In genomic region chr15:36857622-36858021, GRCm38 (mm10) we compare ENCODE assay signal across 19 mouse cellular contexts.
DNase-seq lines count a peak whose midpoint lies in the region; ATAC-seq and TF ChIP-seq lines count a peak whose summit lies in the region.
"Had no signal": no experiment of that assay in that cellular context is flagged by ENCODE, and none has a peak within 500 bp of the region (broad histone marks: within the 10 kb centered on the region; RNA-seq: fewer than 3 reads in every experiment).

No protein-coding gene starts in this region.

- H3K9ac ChIP-seq in kidney, postnatal 0 days (ENCODE audit: low read depth, low read length): no peak overlapping the region
- no peak overlapping the region for H3K9ac ChIP-seq in midbrain, postnatal 0 days (replicated peaks; ENCODE audit: low read length, poor library complexity, severe bottlenecking)
- no peak overlapping the region for H3K9ac ChIP-seq in midbrain, embryonic 15.5 days
- H3K9ac ChIP-seq: forebrain, embryonic 13.5 days; heart, embryonic 13.5 days; midbrain, embryonic 13.5 days had no signal

- no peak overlapping the region for H3K4me2 ChIP-seq in kidney, postnatal 0 days (ENCODE audit: low read length)
- H3K4me2 ChIP-seq in midbrain, postnatal 0 days (ENCODE audit: low read depth, low read length, poor library complexity, severe bottlenecking): no peak overlapping the region
- no peak overlapping the region for H3K4me2 ChIP-seq in midbrain, embryonic 15.5 days
- H3K4me2 ChIP-seq: forebrain, embryonic 13.5 days; heart, embryonic 13.5 days; midbrain, embryonic 13.5 days had no signal

- DNase-seq in kidney, postnatal 0 days (ENCODE audit: low spot score): no peak
- no peak for DNase-seq in kidney, adult 9 months
- no peak for DNase-seq in midbrain, postnatal 0 days (ENCODE audit: low spot score)
- DNase-seq in splenic B cell, adult 2 months (ENCODE audit: low read depth, low spot score): peak; percentile 26
- DNase-seq in left cerebral cortex, postnatal 14 days (ENCODE audit: low spot score in 2 of 2): no peak
- no peak for DNase-seq in ovary, postnatal 10 days (ENCODE audit: low spot score)
- DNase-seq: adrenal gland, postnatal 10 days; cerebellum, adult 11 months; cerebellum, postnatal 25 days; gastrocnemius, postnatal 14 days; heart, postnatal 4 days; liver; thymus, postnatal 14 days had no signal

- H3K4me1 ChIP-seq in kidney, postnatal 0 days (replicated peaks; ENCODE audit: insufficient read depth, low read length): 0 out of 2 replicates have a peak, but pooled peaks cover 10% of the 10 kb centered on the region
- peaks cover 2% of the 10 kb centered on the region; the same call in 1 of the 2 replicates for H3K4me1 ChIP-seq in midbrain, postnatal 0 days (ENCODE audit: insufficient read depth, low read length)
- no peaks in the 10 kb centered on the region for H3K4me1 ChIP-seq in midbrain, embryonic 15.5 days
- H3K4me1 ChIP-seq: midbrain, embryonic 13.5 days had no signal

- H3K27ac ChIP-seq in kidney, postnatal 0 days: no peak overlapping the region
- no peak overlapping the region for H3K27ac ChIP-seq in midbrain, postnatal 0 days (ENCODE audit: low read depth, low read length)
- H3K27ac ChIP-seq in midbrain, embryonic 15.5 days: no peak overlapping the region
- H3K27ac ChIP-seq: embryonic facial prominence, embryonic 10.5 days; forebrain, embryonic 13.5 days; midbrain, embryonic 13.5 days had no signal

- no peaks in the 10 kb centered on the region for H3K9me3 ChIP-seq in kidney, postnatal 0 days (replicated peaks; ENCODE audit: low read length)
- H3K9me3 ChIP-seq in midbrain, postnatal 0 days (ENCODE audit: low read length): no peaks in the 10 kb centered on the region
- no peaks in the 10 kb centered on the region for H3K9me3 ChIP-seq in midbrain, embryonic 15.5 days
- H3K9me3 ChIP-seq: forebrain, embryonic 13.5 days; midbrain, embryonic 13.5 days had no signal

- no peak for ATAC-seq in kidney, postnatal 0 days (replicated peaks; ENCODE audit: low FRiP score, low read depth)
- no peak for ATAC-seq in midbrain, postnatal 0 days (ENCODE audit: low FRiP score)
- ATAC-seq in midbrain, embryonic 15.5 days (replicated peaks): no peak
- ATAC-seq in common myeloid progenitor, adult 5-6 weeks (replicated peaks; ENCODE audit: low read depth, poor library complexity, severe bottlenecking): peak; percentile 83
- ATAC-seq: forebrain, embryonic 13.5 days; midbrain, embryonic 13.5 days had no signal

- no peak overlapping the region for H3K4me3 ChIP-seq in kidney, postnatal 0 days (replicated peaks; ENCODE audit: low read depth, low read length)
- no peak overlapping the region for H3K4me3 ChIP-seq in midbrain, postnatal 0 days (ENCODE audit: low read depth, low read length)
- no peak overlapping the region for H3K4me3 ChIP-seq in midbrain, embryonic 15.5 days
- H3K4me3 ChIP-seq: embryonic facial prominence, embryonic 10.5 days; forebrain, embryonic 13.5 days; heart, embryonic 13.5 days; midbrain, embryonic 13.5 days had no signal

- H3K36me3 ChIP-seq in kidney, postnatal 0 days (ENCODE audit: insufficient read depth, low read length): no peaks in the 10 kb centered on the region
- H3K36me3 ChIP-seq in midbrain, postnatal 0 days (ENCODE audit: insufficient read depth, low read length): no peaks in the 10 kb centered on the region
- no peaks in the 10 kb centered on the region for H3K36me3 ChIP-seq in midbrain, embryonic 15.5 days (replicated peaks)
- H3K36me3 ChIP-seq in splenic B cell, adult 2 months (ENCODE audit: control insufficient read depth, insufficient read depth, low read length, poor library complexity, severe bottlenecking): no peaks in the 10 kb centered on the region
- H3K36me3 ChIP-seq: embryonic facial prominence, embryonic 10.5 days; heart, embryonic 13.5 days; midbrain, embryonic 13.5 days had no signal

- H3K27me3 ChIP-seq in kidney, postnatal 0 days (ENCODE audit: insufficient read depth, low read length): no peaks in the 10 kb centered on the region
- H3K27me3 ChIP-seq in midbrain, postnatal 0 days (ENCODE audit: insufficient read depth, low read length): no peaks in the 10 kb centered on the region
- no peaks in the 10 kb centered on the region for H3K27me3 ChIP-seq in midbrain, embryonic 15.5 days (replicated peaks)
- no peaks in the 10 kb centered on the region for H3K27me3 ChIP-seq in splenic B cell, adult 2 months (ENCODE audit: control insufficient read depth, insufficient read depth, low read length, poor library complexity, severe bottlenecking)
- H3K27me3 ChIP-seq: forebrain, embryonic 13.5 days; heart, embryonic 13.5 days; midbrain, embryonic 13.5 days had no signal

- WGBS in kidney, postnatal 0 days: 81% methylated on average over 1 of the region's 1 CpGs
- 100% methylated on average over 1 of the region's 1 CpGs for WGBS in midbrain, postnatal 0 days
- WGBS in midbrain, embryonic 15.5 days: 78% methylated on average over 1 of the region's 1 CpGs

- peak; percentile 36 for TF ChIP-seq CTCF in kidney, postnatal 0 days (IDR thresholded peaks at IDR 0.05; ENCODE audit: low read depth)
- peak; percentile 13; the same call in 1 of the 2 replicates for TF ChIP-seq CTCF in midbrain, postnatal 0 days (IDR thresholded peaks at IDR 0.05)

- intact Hi-C loops in left cerebral cortex, postnatal 14 days (cut with DNase I): no loop called here
